Mouse (Mus musculus) urinary bladder, postnatal 4 days (tissue): ENCODE measurements around the gene Mrpl33.
A peak's percentile ranks its signal among the peaks of the same experiment; 100 is the strongest.
"Not testable (repeated sequence)": the region's sequence is repeated elsewhere in the genome, so short reads cannot be mapped to it uniquely, and the experiment has no call there.

Source experiments
- DNase-seq, 2 experiments: peaks; one replicate each; pipeline ENCODE4 v3.0.0; 2021 to 2022; ENCODE audit warnings: low spot score in 2 of 2

Mrpl33 gene

GRCm38 (mm10) chr5:31596481-31597429 lies at the start of gene Mrpl33:
TSS of gene Mrpl33 (plus strand) at chr5:31596935.
- DNase-seq: peak in 1 of 2 experiments; percentile 46

DNA sequence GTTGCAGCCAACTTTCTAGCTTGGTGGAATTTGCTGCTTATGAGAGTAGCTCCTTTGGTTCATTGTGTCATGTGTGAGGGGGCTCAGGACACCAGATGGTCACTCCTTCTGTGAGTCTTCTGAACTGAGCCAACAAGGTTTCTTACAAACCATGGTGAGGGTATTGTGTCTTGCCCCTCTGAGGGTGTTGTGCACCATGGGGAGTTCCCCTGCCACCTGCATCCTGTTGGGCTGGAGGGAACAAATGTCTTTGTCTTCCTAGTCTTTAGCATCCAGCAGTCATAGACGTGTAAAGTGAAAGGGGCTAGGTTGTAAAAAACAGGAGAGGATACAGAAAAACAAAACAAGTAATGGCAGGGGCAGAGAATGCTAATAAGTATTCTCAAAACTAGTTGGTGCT lies 37.3 kb upstream of the Mrpl33 start:
- DNase-seq: no peak

- DNase-seq: no peak
Measured at GRCm38 (mm10) chr5:31560352-31560751, 36.4 kb upstream of the Mrpl33 start.

DNA sequence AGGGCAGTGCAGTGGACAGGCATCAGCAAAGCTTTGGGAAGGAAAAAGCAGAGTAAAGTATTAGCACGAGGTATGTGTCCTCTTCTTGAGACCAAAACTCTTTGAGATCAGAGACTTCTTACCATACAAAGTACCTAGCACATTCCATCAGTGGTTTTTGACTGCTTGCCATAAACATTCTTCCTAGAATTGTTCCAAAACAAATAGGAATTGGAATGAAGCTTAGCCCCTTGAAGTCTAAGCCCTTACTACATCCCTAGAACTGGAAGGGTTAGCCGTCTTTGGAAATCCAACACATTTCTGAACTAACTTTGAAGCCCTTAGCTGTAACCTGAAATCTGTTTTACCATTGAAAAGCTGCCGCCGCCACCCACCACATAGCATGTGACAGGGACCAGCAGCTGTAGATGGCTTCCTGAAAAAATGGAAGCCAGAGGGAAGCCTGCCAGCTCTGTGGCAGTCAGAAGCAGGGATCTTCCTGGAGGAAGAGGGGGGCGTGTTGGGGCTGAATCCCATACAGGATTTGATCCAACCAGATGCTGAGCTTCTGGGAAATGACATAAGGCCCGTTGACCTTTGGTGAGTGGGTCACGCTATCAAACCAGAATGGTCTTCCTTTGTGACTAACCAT lies 34.6 kb upstream of the Mrpl33 start:
- DNase-seq: no peak

- peak; percentile 60 to 78 for DNase-seq
Measured at GRCm38 (mm10) chr5:31563496-31563895, 33.2 kb upstream of the Mrpl33 start.

DNA sequence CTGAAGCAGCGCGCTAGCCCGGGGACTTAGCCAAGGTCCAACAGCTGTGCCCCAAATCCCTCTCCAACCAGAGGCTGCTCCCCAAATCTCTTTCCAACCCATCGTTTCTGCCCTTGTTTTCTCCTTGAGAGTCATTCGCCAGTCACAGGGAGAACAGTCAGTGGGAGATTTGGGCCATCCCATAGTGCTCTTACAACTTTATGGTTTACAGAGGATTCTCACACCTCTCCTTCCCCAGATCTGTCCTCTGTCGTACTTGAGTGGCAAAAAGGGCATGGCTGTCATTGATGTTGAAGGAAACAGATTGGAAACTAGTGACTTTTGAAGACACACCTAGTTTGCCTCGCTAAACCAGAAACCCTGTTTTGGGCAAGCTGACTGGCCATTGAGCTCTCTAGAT lies 32.8 kb upstream of the Mrpl33 start:
- DNase-seq: no peak

GRCm38 (mm10) chr5:31564976-31565375 lies 31.8 kb upstream of the Mrpl33 start:
- peak in 1 of 2 experiments; percentile 31 for DNase-seq

- no peak for DNase-seq
Measured at GRCm38 (mm10) chr5:31566026-31566425, 30.7 kb upstream of the Mrpl33 start.

DNA sequence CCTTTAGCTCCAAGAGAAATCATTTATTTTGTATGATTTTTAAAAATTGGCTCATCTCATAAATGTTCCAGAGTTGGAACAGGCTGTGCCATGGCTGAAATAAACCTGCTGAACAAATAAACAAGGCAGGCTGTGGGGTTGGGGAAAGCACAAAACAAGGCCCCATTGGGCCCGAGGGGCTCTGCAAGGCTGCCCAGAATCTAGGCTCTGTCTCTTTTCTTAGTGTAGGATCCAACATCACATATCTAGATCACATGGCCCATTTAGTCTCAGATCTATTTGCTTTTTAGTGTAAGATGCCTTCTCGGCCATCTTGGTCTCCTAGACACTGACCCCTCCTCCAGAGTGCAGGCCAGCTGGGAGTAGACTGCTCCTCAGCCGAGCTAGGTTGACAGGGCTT lies 30.3 kb upstream of the Mrpl33 start:
- no peak for DNase-seq

DNA sequence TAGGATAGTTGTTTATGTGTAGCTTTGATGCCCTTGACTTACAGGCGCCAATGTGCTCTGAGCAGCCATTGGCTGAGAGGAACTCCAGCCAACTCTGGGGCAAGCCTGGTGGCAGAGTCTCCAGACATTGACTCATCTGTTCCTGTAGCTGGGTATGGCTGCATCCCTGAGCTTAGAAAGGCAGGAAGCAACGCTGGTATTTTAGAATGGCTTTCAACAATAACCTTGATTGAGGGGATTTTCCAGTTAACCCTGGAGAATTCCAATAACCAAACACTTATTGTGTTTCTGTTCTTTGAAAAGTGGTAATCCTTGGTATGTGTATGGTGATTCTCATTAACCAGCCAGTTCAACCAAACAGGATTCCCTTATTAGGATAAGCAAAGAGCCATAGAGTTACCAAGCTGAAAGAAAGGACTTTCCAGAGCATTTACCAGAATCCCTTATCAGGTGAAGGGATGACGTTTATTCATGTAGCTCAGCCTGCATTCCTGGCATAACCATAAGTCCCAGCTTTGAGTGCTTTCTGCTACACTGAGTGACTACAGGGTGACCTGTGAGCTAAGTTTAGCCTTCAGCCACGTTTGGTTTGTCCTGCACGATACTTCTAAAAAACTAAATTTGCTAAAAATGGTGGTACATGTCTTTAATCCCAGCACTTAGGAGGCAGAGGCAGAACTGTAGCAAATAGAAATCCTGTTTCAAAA lies 28.6 kb upstream of the Mrpl33 start:
- no peak for DNase-seq

DNA sequence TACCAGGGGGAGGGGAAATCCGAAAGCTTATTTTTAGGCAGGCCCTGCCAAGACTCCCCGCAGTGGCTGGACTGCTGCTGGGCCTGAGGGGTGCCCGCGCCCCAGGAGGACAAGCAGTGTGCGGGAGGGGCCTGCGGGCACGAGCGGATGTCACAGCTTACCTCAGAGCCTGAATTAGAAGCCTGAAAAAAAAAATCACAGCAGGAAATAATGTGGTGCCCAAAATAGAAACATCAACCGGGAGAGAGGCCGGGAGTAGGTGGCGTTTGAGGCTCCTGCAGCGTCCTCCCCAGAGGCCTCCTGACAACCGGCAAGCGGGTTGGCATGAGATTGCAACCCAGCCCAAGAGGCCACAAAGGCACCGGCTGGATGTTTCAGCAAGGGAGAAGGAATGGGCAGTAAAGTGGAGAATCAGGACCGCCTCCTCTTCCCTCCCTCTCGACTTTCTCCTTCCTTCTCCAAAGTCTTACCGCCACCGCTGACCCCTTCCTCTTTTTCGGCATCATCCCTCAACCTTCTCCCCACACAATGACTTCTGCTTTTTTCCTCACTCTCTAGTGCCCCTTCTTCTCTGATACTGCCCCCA lies 25.6 kb upstream of the Mrpl33 start:
- no peak for DNase-seq

- DNase-seq: no peak
Measured at GRCm38 (mm10) chr5:31573722-31574121, 23.0 kb upstream of the Mrpl33 start.

DNA sequence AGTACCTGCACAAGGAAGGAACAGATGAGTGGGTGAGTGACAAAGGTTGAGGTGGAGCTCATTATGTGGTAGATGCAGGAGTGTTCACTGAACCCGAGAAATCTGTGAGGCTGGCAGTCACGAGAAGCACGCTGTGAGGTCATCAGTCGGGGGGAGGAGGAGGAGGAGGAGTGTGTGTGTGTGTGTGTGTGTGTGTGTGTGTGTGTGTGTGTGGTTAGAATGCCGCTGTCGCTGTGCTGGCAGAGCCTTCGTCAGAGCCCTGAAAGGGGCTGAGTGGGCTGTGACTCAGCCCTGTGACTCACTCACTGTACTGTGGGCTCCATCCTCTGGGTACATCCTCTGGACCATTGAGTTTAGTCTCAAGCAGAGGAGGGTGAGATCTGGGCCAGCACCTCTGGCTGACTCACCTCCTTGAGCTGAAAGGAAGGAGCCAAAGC lies 20.2 kb upstream of the Mrpl33 start:
- no peak for DNase-seq

- DNase-seq: no peak
Measured at GRCm38 (mm10) chr5:31581263-31581662, 15.5 kb upstream of the Mrpl33 start.

DNA sequence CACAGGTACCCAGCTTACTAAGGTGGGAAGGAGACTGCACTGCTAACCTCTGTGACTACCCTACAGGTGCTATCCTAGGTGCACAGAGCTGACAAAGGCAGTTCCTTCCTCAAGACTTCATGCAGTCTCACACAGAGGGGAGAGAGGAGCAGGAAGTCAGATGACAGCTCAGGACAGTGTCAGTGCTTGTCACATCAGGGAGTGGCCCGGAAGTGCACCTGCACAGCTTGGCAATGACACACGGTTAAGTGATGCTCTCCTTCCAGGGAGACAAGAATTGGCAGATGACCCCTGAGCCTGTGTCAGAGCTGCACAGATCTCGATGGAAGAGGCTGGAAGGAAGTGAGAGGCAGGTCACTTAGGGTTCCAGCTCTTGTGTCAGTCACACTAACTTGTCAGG lies 14.8 kb upstream of the Mrpl33 start:
- no peak for DNase-seq

DNA sequence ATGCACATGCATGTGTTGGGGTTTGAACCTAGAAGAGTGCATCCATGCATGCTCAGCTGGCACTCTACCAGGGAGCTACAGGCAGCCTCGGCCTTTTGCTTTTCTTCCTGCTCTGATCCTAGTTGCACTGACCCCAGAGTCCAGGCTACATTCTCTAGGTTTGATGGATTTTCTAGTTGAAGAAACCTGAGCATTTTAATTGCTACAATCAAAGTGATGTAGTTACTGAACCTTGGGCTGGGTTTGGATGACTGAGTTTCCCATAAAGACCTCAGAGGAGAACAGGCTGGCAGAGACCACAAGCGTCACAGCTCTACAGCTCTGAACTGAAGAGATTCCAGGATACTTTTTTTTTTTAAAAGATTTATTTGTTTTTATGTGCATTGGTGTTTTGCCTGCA lies 13.5 kb upstream of the Mrpl33 start:
- DNase-seq: no peak

- DNase-seq: no peak
Measured at GRCm38 (mm10) chr5:31585526-31585925, 11.2 kb upstream of the Mrpl33 start.

DNA sequence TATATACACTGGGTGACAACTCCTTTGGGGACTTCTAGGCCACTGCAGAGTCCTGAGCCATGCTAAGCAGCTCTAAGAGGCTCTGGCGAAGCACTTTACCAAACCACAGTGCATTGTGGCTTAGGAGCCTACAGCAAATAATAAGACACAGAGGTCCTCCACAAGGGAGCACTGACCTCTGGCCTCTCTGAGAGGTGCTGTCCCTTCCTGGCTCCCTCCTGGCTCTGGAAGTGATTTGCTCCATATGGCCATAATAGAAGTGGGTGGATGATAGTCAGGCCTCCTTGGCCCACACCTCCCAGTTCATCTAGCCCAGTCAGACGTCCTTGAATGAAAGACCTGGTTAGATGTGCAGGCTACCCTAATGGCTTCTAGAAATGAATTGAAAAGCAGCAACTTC lies 8.7 kb upstream of the Mrpl33 start:
- DNase-seq: no peak

GRCm38 (mm10) chr5:31588672-31589071 lies 8.1 kb upstream of the Mrpl33 start:
- DNase-seq: not testable (repeated sequence)

- no peak for DNase-seq
Measured at GRCm38 (mm10) chr5:31589711-31590319, 6.9 kb upstream of the Mrpl33 start.

DNA sequence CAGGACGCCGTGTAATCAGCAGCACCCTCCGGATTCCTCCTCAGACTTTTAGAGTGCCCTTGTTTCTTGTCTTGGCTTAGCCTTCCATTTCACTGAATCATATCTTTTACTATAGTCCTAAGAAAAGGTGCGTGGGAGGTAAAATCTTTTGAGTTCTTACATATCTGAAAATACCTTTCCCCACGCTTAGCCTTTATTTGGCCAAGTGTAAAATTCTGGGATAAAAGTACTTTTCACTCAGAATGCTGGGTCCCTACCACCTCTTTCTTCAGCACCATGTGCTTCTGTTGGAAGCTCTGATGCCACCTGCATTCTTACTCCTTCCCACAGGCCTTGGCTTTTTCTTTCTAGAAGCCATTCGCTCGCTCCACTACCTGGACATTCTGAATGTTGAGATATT lies 5.6 kb upstream of the Mrpl33 start:
- DNase-seq: no peak

GRCm38 (mm10) chr5:31595868-31596267 lies 867 bp upstream of the Mrpl33 start:
- DNase-seq: no peak
